Mouse (Mus musculus) kidney, embryonic 15.5 days (tissue): ENCODE measurements around the gene Gm42957. TPM values are rescaled to one million over a fixed set of nuclear protein-coding genes. Genes with fewer than 3 reads are reported as not detected.

Experiments used
- ATAC-seq: fragments of 200-750 bp; cut with Nextera tagmentation; replicated peaks from 2 replicates; pipeline ENCODE4 v1.8.0; 2017; ENCODE audit warnings: moderate TSS enrichment; ENCODE audit not compliant: low FRiP score
- H3K27ac ChIP-seq: fragments of 300-500 bp; sonication (generic); 2 replicates; pipeline ENCODE4 v1.5.1; 2015; ENCODE audit warnings: mild to moderate bottlenecking, inconsistent platforms
- H3K27me3 ChIP-seq: fragments of 300-500 bp; sonication (generic); 2 replicates; pipeline ENCODE4 v1.6.1; 2015; ENCODE audit warnings: inconsistent platforms
- H3K36me3 ChIP-seq: fragments of 300-500 bp; sonication (generic); 2 replicates; pipeline ENCODE4 v1.6.1; 2015; ENCODE audit warnings: inconsistent platforms
- H3K4me1 ChIP-seq: fragments of 300-500 bp; sonication (generic); 2 replicates; pipeline ENCODE4 v1.6.1; 2015; ENCODE audit warnings: inconsistent platforms
- H3K4me2 ChIP-seq: fragments of 300-500 bp; sonication (generic); 2 replicates; pipeline ENCODE4 v1.6.1; 2015; ENCODE audit warnings: moderate library complexity, mild to moderate bottlenecking, inconsistent platforms
- H3K4me3 ChIP-seq: fragments of 300-500 bp; sonication (generic); replicated peaks from 2 replicates; pipeline ENCODE4 v1.5.1; 2015; ENCODE audit warnings: mild to moderate bottlenecking, inconsistent platforms
- H3K9ac ChIP-seq: fragments of 300-500 bp; sonication (generic); 2 replicates; pipeline ENCODE4 v1.6.1; 2015; ENCODE audit warnings: mild to moderate bottlenecking, inconsistent platforms
- H3K9me3 ChIP-seq: fragments of 300-500 bp; sonication (generic); replicated peaks from 2 replicates; pipeline ENCODE4 v1.6.1; 2016; ENCODE audit warnings: inconsistent platforms
- WGBS: fragments of 180-500 bp; shearing (Covaris S2); methylation state at CpG from one replicate; pipeline ENCODE4 v1.1.7; 2015; ENCODE audit warnings: mixed read lengths; 5-methylcytosine and 5-hydroxymethylcytosine counted together
- polyA plus RNA-seq: library from polyadenylated mRNA; unstranded; fragments of >200 nt; fragmentation: Nextera tagmentation; extraction: Ambion mirVana; gene quantifications from 2 replicates; pipeline ENCODE4 v1.2.1, GENCODE M21; 2015

Gm42957 gene
- polyA plus RNA-seq, 1 experiment from 2014 or later: 0.17 TPM

DNA sequence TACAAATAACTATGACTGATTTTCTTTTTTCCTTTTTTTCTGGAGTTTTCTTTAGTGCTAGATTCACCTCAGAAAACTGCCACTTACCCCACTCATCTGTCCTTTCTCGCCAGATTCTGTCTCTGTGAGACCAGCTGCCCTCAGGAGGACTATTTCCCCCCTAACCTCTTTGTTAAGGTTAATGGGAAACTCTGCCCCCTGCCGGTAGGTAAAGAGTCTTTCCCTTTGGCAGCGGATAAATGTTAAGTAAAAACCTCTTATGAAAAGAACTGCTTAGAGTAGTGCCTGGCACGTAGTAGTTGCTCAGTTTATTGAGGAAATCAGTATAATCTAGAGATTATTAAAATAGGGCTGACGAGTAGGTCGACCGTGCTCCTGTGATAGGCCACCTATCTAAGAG lies 65.1 kb downstream of the Gm42957 start:
- no peak overlapping the region for H3K9ac ChIP-seq
- no peak for ATAC-seq
- peaks cover 32% of the 10 kb centered on the region for H3K4me1 ChIP-seq
- H3K9me3 ChIP-seq: no peaks in the 10 kb centered on the region
- no peak overlapping the region for H3K4me2 ChIP-seq
- no peaks in the 10 kb centered on the region for H3K27me3 ChIP-seq
- H3K27ac ChIP-seq: no peak overlapping the region
- 64% methylated on average over 7 of the region's 7 CpGs for WGBS
- H3K4me3 ChIP-seq: no peak overlapping the region
- peaks cover 57% of the 10 kb centered on the region for H3K36me3 ChIP-seq

DNA sequence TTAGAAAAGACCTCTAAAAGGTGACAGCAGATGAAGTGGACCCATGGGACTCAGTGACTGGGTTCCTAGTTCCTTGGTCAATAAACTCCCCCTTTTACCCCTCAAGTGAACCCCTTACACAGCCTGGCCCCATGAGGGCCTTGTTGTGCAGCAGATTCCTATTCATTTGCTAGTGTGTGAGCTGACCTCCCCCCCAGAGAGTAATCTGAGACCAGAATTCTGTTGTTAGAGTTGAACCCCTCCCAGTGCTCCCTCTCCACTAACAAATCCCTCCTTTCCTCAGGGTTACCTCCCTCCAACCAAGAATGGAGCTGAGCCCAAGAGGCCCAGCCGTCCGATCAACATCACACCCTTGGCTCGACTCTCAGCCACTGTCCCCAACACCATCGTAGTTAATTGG lies 65.7 kb downstream of the Gm42957 start:
- ATAC-seq: no peak
- no peaks in the 10 kb centered on the region for H3K9me3 ChIP-seq
- H3K36me3 ChIP-seq: peaks cover 63% of the 10 kb centered on the region
- 78% methylated on average over 4 of the region's 4 CpGs for WGBS
- no peak overlapping the region for H3K4me3 ChIP-seq
- no peak overlapping the region for H3K9ac ChIP-seq
- no peaks in the 10 kb centered on the region for H3K27me3 ChIP-seq
- no peak overlapping the region for H3K4me2 ChIP-seq
- H3K27ac ChIP-seq: no peak overlapping the region
- H3K4me1 ChIP-seq: peaks cover 25% of the 10 kb centered on the region

Other genes starting within 250 kb of the Gm42957 start
- gene BC107364, start 183.2 kb upstream of the Gm42957 start, polyA plus RNA-seq: 0.15 TPM in 1 of 2 replicates, not detected in the other
- 1.1 and 1.8 TPM in 2 replicates for gene Hfe2, start 110.3 kb upstream of the Gm42957 start, polyA plus RNA-seq
- gene Txnip, start 77.5 kb upstream of the Gm42957 start, polyA plus RNA-seq: 144 and 153 TPM in 2 replicates
- gene Gm16253, start 58.5 kb upstream of the Gm42957 start, polyA plus RNA-seq: 2.1 TPM in 2 replicates
- gene Polr3gl, start 41.3 kb upstream of the Gm42957 start, polyA plus RNA-seq: 38.1 and 39.8 TPM in 2 replicates
- 1.8 and 2.8 TPM in 2 replicates for gene Ankrd34a, start 38.8 kb upstream of the Gm42957 start, polyA plus RNA-seq
- 6.5 and 8.0 TPM in 2 replicates for gene Lix1l, start 34.3 kb upstream of the Gm42957 start, polyA plus RNA-seq
- gene Rbm8a, start 5.5 kb upstream of the Gm42957 start, polyA plus RNA-seq: 145 and 151 TPM in 2 replicates
- 54.9 and 56.8 TPM in 2 replicates for gene Pex11b, start 98 bp upstream of the Gm42957 start, polyA plus RNA-seq
- gene Itga10, start 10.1 kb downstream of the Gm42957 start, polyA plus RNA-seq: 0.83 and 2.2 TPM in 2 replicates
- 0.86 and 1.1 TPM in 2 replicates for gene Ankrd35, start 34.7 kb downstream of the Gm42957 start, polyA plus RNA-seq
- 61.9 and 73.0 TPM in 2 replicates for gene Pias3, start 60.9 kb downstream of the Gm42957 start, polyA plus RNA-seq
- gene Nudt17, start 73.1 kb downstream of the Gm42957 start, polyA plus RNA-seq: 10.0 and 10.5 TPM in 2 replicates
- 41.0 and 41.5 TPM in 2 replicates for gene Polr3c, start 92.2 kb downstream of the Gm42957 start, polyA plus RNA-seq
- 56.6 and 57.2 TPM in 2 replicates for gene Rnf115, start 92.2 kb downstream of the Gm42957 start, polyA plus RNA-seq
- 125 and 138 TPM in 2 replicates for gene Pdzk1, start 193.8 kb downstream of the Gm42957 start, polyA plus RNA-seq
- gene Cd160, start 193.9 kb downstream of the Gm42957 start, polyA plus RNA-seq: 0.09 and 0.16 TPM in 2 replicates